Mouse (Mus musculus) adrenal gland, postnatal 36 days (tissue): ENCODE data around the gene Idh3a. TPM values are rescaled to one million over a fixed set of nuclear protein-coding genes. Genes with fewer than 3 reads are reported as not detected.

ENCODE experiments used
- DNase-seq, 2 experiments: peaks; one replicate each; pipeline ENCODE4 v3.0.0; 2021; ENCODE audit warnings: mixed read lengths in 1 of 2
- total RNA-seq, 2 experiments: library from RNA; stranded (reverse); gene quantifications; 2 replicates each; pipeline ENCODE4 v1.2.3; 2021

Idh3a gene
- total RNA-seq, 2 experiments from 2014 or later = 269 to 284 TPM

- DNase-seq = peak in 1 of 2 experiments; percentile 23
Observed at GRCm38 (mm10) chr9:54646252-54646651, 60.1 kb downstream of the Idh3a start.

- no peak for DNase-seq
Observed at GRCm38 (mm10) chr9:54647456-54647855, 61.3 kb downstream of the Idh3a start.

- DNase-seq = peak; percentile 49 to 61
Observed at GRCm38 (mm10) chr9:54649360-54649759, 63.2 kb downstream of the Idh3a start.

GRCm38 (mm10) chr9:54652778-54653177 is 66.6 kb downstream of the Idh3a start:
- DNase-seq = no peak

Other genes starting within 250 kb of the Idh3a start
- gene Dmxl2, start 84.7 kb upstream of the Idh3a start, total RNA-seq = 10 to 100 TPM; 14.3 to 16.0 TPM
- not detected for gene Sh2d7, start 47.4 kb upstream of the Idh3a start, total RNA-seq
- 10 to 100 TPM; 33.7 to 44.0 TPM for gene Cib2, start 26.1 kb upstream of the Idh3a start, total RNA-seq
- 100 to 1,000 TPM; 105 to 213 TPM for gene Acsbg1, start 75.5 kb downstream of the Idh3a start, total RNA-seq
- gene Dnaja4, start 112.5 kb downstream of the Idh3a start, total RNA-seq = 10 to 100 TPM; 17.7 to 24.3 TPM
- gene Wdr61, start 148.2 kb downstream of the Idh3a start, total RNA-seq = 10 to 100 TPM; 67.6 to 72.7 TPM
- 1 to 10 TPM; 7.9 to 8.5 TPM for gene Crabp1, start 178.4 kb downstream of the Idh3a start, total RNA-seq